Mouse (Mus musculus) liver, adult 2 months (tissue): ENCODE measurements around the gene Ehf.

ENCODE experiments used
- CTCF ChIP-seq: fragments of 200-500 bp; IDR thresholded peaks from 2 replicates; pipeline ENCODE4 v1.5.1; 2011; ENCODE audit warnings: low read depth, low read length, control low read depth
- POLR2A ChIP-seq: fragments of 200-500 bp; IDR thresholded peaks from 2 replicates; pipeline ENCODE4 v1.6.1; 2011; ENCODE audit warnings: low read length, control low read depth; ENCODE audit not compliant: insufficient read depth; ENCODE audit errors: extremely low read depth

DNA sequence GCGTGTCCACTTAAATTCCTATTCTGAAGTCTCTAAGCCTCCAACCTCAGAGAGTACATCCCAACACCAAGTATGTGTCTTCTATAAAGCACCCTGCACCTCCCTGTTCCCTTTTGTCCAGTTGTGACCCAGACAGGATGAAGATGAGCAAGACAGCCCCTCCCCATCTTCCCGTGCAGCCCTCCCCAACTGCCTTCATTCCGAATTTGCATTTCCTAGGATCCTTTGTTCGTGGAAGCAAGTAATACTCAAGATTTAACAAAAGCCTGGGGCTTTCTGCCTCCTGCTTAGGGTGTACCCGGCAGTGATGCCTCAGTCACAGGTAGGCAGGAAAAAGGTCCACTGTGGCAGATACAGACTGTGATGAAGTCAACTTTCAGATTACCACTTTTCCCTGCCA lies 7.6 kb upstream of the Ehf start:
- TF ChIP-seq POLR2A (no peak), CTCF (no peak)
